Mouse (Mus musculus) erythroblast, embryonic 14.5 days (primary cell): ENCODE measurements around the gene Dtnbp1.

ENCODE experiments used
- GATA1 ChIP-seq: IDR thresholded peaks from 2 replicates; pipeline ENCODE4 v1.6.1; 2012; ENCODE audit warnings: low read length, inconsistent platforms, mixed read lengths
- TAL1 ChIP-seq: IDR thresholded peaks from 3 replicates; pipeline ENCODE4 v1.6.1; 2012; ENCODE audit warnings: low read length, inconsistent platforms, mixed read lengths

- TF ChIP-seq GATA1 (no peak), TAL1 (no peak)
Observed at GRCm38 (mm10) chr13:44912851-44913250, 89.1 kb downstream of the Dtnbp1 start.
